Mouse (Mus musculus): Measurements from ENCODE around the gene Mitf.

GRCm38 (mm10) chr6:98066420-98066819, 259.6 kb downstream of the Mitf start:
- TF ChIP-seq CTCF (IDR thresholded peaks at IDR 0.05; ENCODE audit: borderline replicate concordance, insufficient read depth, low read length) (no peak), POLR2A (IDR thresholded peaks at IDR 0.05; ENCODE audit: low read depth, low read length) (no peak)

Measured in embryonic fibroblast, embryonic 13.5 days (primary cell).